Mouse (Mus musculus): ENCODE data around the gene Cx3cl1. TPM values are rescaled to one million over a fixed set of nuclear protein-coding genes. Genes with fewer than 3 reads are reported as not detected.

The Cx3cl1 gene
- 0.07 and 0.10 TPM in 2 replicates for polyA plus RNA-seq (2012; ENCODE audit: low replicate concordance)

GRCm38 (mm10) chr8:94771941-94772670 is at the start of gene Cx3cl1:
Gene Cx3cl1 (plus strand): TSS chr8:94772009.

GRCm38 (mm10) chr8:94745476-94746184 is 26.2 kb upstream of the Cx3cl1 start, which contains the start of gene Ccl22:
Gene Ccl22 (plus strand): TSS chr8:94745590.

GRCm38 (mm10) chr8:94810153-94810552 is 38.3 kb downstream of the Cx3cl1 start, which contains the start of gene Ccl17:
Gene Ccl17 (plus strand): TSS chr8:94810453.

Other genes with a start within 250 kb of the Cx3cl1 start
- gene Cpne2, start 239.0 kb upstream of the Cx3cl1 start, polyA plus RNA-seq (2012; ENCODE audit: low replicate concordance), result 61.8 and 73.0 TPM in 2 replicates
- 6.5 and 8.1 TPM in 2 replicates for gene Rspry1, start 170.1 kb upstream of the Cx3cl1 start, polyA plus RNA-seq (2012; ENCODE audit: low replicate concordance)
- 17.6 and 35.3 TPM in 2 replicates for gene Fam192a, start 170.0 kb upstream of the Cx3cl1 start, polyA plus RNA-seq (2012; ENCODE audit: low replicate concordance)
- gene Arl2bp, start 105.4 kb upstream of the Cx3cl1 start, polyA plus RNA-seq (2012; ENCODE audit: low replicate concordance), result 5.8 and 16.9 TPM in 2 replicates
- gene Pllp, start 75.7 kb upstream of the Cx3cl1 start, polyA plus RNA-seq (2012; ENCODE audit: low replicate concordance), result not detected in 2 replicates
- 0.25 and 0.47 TPM in 2 replicates for gene Ccl22, start 26.4 kb upstream of the Cx3cl1 start, polyA plus RNA-seq (2012; ENCODE audit: low replicate concordance)
- not detected in 2 replicates for gene Ccl17, start 38.4 kb downstream of the Cx3cl1 start, polyA plus RNA-seq (2012; ENCODE audit: low replicate concordance)
- gene Coq9, start 66.3 kb downstream of the Cx3cl1 start, polyA plus RNA-seq (2012; ENCODE audit: low replicate concordance), result 89.1 and 112 TPM in 2 replicates
- 103 and 1,167 TPM in 2 replicates for gene Ciapin1, start 66.3 kb downstream of the Cx3cl1 start, polyA plus RNA-seq (2012; ENCODE audit: low replicate concordance)
- gene Polr2c, start 85.4 kb downstream of the Cx3cl1 start, polyA plus RNA-seq (2012; ENCODE audit: low replicate concordance), result 10.6 and 11.4 TPM in 2 replicates
- gene Dok4, start 104.3 kb downstream of the Cx3cl1 start, polyA plus RNA-seq (2012; ENCODE audit: low replicate concordance), result 0.90 and 4.2 TPM in 2 replicates
- gene Ccdc102a, start 146.1 kb downstream of the Cx3cl1 start, polyA plus RNA-seq (2012; ENCODE audit: low replicate concordance), result 1.6 and 3.0 TPM in 2 replicates
- gene Adgrg5, start 151.7 kb downstream of the Cx3cl1 start, polyA plus RNA-seq (2012; ENCODE audit: low replicate concordance), result 1.3 and 3.6 TPM in 2 replicates
- gene Adgrg1, start 202.7 kb downstream of the Cx3cl1 start, polyA plus RNA-seq (2012; ENCODE audit: low replicate concordance), result 5.7 and 21.1 TPM in 2 replicates
- gene Adgrg3, start 245.7 kb downstream of the Cx3cl1 start, polyA plus RNA-seq (2012; ENCODE audit: low replicate concordance), result 0.52 and 1.4 TPM in 2 replicates